Mouse (Mus musculus): ENCODE measurements at regions not wholly inside any gene's neighbourhood (a gene's known extent, or its start where the extent isn't known, plus 50 kb on each side); places are given as distances from the start of the nearest gene placed in this dataset.

DNA sequence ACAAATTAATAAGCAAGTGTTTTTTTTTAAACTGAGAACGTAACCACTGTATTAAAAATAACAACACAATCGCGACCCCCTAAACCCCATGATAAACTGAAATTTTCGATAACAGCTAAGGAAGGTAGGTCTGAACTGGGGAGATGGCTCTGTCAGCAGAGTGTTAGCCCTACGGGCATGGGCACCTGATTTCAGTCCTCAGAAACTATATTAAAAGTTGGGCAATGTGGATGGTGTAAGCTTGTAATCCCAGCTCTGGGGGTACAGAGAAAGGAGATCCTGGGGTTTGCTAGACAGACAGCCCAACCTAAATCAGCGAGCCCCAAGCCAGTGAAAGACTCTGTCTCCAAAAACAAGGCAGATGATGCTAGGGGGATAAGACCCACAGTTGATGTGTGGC, 242.1 kb downstream of the Efnb2 start:
- no peak overlapping the region for H3K4me3 ChIP-seq (ENCODE audit: insufficient read depth in 1 of 2, low read depth in 1 of 2, low read length in 2 of 2, poor library complexity in 1 of 2, severe bottlenecking in 1 of 2)
- no peak overlapping the region for H3K9ac ChIP-seq (ENCODE audit: insufficient read depth, low read depth, low read length, poor library complexity, severe bottlenecking)
- H3K9me3 ChIP-seq (ENCODE audit: control insufficient read depth, insufficient read depth, low read depth, low read length), result no peaks in the 10 kb centered on the region
- H3K4me1 ChIP-seq (ENCODE audit: control insufficient read depth in 2 of 2, insufficient read depth in 2 of 2, low read length in 2 of 2, poor library complexity in 1 of 2), result no peaks in the 10 kb centered on the region
- H3K36me3 ChIP-seq (ENCODE audit: control insufficient read depth, insufficient read depth, low read length, poor library complexity, severe bottlenecking), result no peaks in the 10 kb centered on the region
- no peak overlapping the region for H3K27ac ChIP-seq (ENCODE audit: insufficient read depth, low read depth, low read length, poor library complexity, severe bottlenecking)
- in situ Hi-C loops (cut with MboI; ENCODE audit: low sequenced_read_pairs in 2 of 2, unreplicated experiment in 2 of 2), result no loop called here
- TF ChIP-seq ZNF384 (IDR thresholded peaks at IDR 0.05; ENCODE audit: low read depth, low read length) (no peak), HCFC1 (IDR thresholded peaks at IDR 0.05; ENCODE audit: borderline replicate concordance, insufficient read depth, low read length) (no peak), ZC3H11A (IDR thresholded peaks at IDR 0.05; ENCODE audit: borderline replicate concordance, low read depth, low read length) (no peak), MAFK (IDR thresholded peaks at IDR 0.05; ENCODE audit: insufficient read depth, low read depth, low read length) (no peak), CHD2 (IDR thresholded peaks at IDR 0.05; ENCODE audit: low read depth, low read length) (no peak)
- no peak for DNase-seq (ENCODE audit: low read depth, low spot score)

DNA sequence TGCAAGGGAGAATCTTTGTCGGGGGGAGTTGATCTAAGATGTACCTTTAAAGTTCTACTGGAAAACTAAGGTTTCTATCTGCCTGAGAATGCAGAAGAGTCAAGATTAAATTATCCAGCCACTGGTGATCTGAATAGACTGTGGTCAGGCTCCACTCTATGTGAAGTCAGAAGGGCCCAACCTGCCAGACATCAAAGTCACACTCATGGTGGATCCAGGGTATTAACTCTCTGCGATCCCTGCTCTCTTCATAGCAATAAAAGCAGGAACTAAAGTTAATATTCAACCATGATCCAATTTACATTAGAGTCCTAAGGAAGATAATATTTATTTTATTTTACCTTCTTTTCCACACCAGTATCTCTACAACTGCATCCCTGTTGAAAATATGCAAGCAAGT, 242.5 kb downstream of the Efnb2 start:
- DNase-seq (ENCODE audit: low read depth, low spot score), result no peak
- Histone ChIP-seq H3K36me3 (ENCODE audit: control insufficient read depth, insufficient read depth, low read length, poor library complexity, severe bottlenecking) (no peaks in the 10 kb centered on the region), H3K4me1 (ENCODE audit: control insufficient read depth in 2 of 2, insufficient read depth in 2 of 2, low read length in 2 of 2, poor library complexity in 1 of 2) (no peaks in the 10 kb centered on the region), H3K9ac (ENCODE audit: insufficient read depth, low read depth, low read length, poor library complexity, severe bottlenecking) (no peak overlapping the region), H3K4me3 (ENCODE audit: insufficient read depth in 1 of 2, low read depth in 1 of 2, low read length in 2 of 2, poor library complexity in 1 of 2, severe bottlenecking in 1 of 2) (no peak overlapping the region), H3K27ac (ENCODE audit: insufficient read depth, low read depth, low read length, poor library complexity, severe bottlenecking) (no peak overlapping the region), H3K9me3 (ENCODE audit: control insufficient read depth, insufficient read depth, low read depth, low read length) (no peaks in the 10 kb centered on the region)
- in situ Hi-C loops (cut with MboI; ENCODE audit: low sequenced_read_pairs in 2 of 2, unreplicated experiment in 2 of 2), result no loop called here
- TF ChIP-seq MAFK (IDR thresholded peaks at IDR 0.05; ENCODE audit: insufficient read depth, low read depth, low read length) (no peak), HCFC1 (IDR thresholded peaks at IDR 0.05; ENCODE audit: borderline replicate concordance, insufficient read depth, low read length) (no peak), ZNF384 (IDR thresholded peaks at IDR 0.05; ENCODE audit: low read depth, low read length) (no peak), CHD2 (IDR thresholded peaks at IDR 0.05; ENCODE audit: low read depth, low read length) (no peak), ZC3H11A (IDR thresholded peaks at IDR 0.05; ENCODE audit: borderline replicate concordance, low read depth, low read length) (no peak)

DNA sequence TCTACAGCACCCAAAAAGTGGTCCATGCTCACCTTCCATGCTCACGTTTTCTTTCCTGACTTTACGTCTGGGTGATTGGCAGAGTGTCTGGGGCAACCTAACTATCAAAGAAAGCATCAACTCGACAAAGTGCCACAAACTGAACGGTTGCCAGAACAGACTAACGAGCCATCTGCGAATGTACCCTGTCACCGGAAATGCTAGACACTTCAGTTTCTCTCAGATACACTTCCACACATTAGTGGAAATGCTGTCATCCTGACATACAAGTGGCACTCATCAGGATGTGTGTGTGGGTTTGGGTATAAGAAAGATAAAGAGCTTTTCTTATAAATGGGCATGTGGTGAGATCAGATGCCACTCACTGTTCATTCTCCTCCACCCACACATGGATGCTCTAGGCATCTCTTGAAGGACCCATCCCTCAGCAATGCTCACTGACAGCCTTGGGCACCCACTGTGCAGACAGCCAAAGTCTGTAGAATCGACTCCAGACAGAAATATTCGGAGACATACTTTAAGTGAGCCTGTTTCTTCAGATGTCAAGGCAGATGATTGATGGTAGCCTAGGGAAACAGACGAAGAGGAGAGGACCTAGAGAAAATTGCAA, 244.8 kb downstream of the Efnb2 start:
- Histone ChIP-seq H3K4me3 (ENCODE audit: insufficient read depth in 1 of 2, low read depth in 1 of 2, low read length in 2 of 2, poor library complexity in 1 of 2, severe bottlenecking in 1 of 2) (no peak overlapping the region), H3K4me1 (ENCODE audit: control insufficient read depth in 2 of 2, insufficient read depth in 2 of 2, low read length in 2 of 2, poor library complexity in 1 of 2) (no peaks in the 10 kb centered on the region), H3K36me3 (ENCODE audit: control insufficient read depth, insufficient read depth, low read length, poor library complexity, severe bottlenecking) (no peaks in the 10 kb centered on the region), H3K27ac (ENCODE audit: insufficient read depth, low read depth, low read length, poor library complexity, severe bottlenecking) (no peak overlapping the region), H3K9ac (ENCODE audit: insufficient read depth, low read depth, low read length, poor library complexity, severe bottlenecking) (no peak overlapping the region), H3K9me3 (ENCODE audit: control insufficient read depth, insufficient read depth, low read depth, low read length) (no peaks in the 10 kb centered on the region)
- in situ Hi-C loops (cut with MboI; ENCODE audit: low sequenced_read_pairs in 2 of 2, unreplicated experiment in 2 of 2), result no loop called here
- TF ChIP-seq ZNF384 (IDR thresholded peaks at IDR 0.05; ENCODE audit: low read depth, low read length) (no peak), CHD2 (IDR thresholded peaks at IDR 0.05; ENCODE audit: low read depth, low read length) (no peak), MAFK (IDR thresholded peaks at IDR 0.05; ENCODE audit: insufficient read depth, low read depth, low read length) (no peak), ZC3H11A (IDR thresholded peaks at IDR 0.05; ENCODE audit: borderline replicate concordance, low read depth, low read length) (no peak), HCFC1 (IDR thresholded peaks at IDR 0.05; ENCODE audit: borderline replicate concordance, insufficient read depth, low read length) (no peak)
- no peak for DNase-seq (ENCODE audit: low read depth, low spot score)

DNA sequence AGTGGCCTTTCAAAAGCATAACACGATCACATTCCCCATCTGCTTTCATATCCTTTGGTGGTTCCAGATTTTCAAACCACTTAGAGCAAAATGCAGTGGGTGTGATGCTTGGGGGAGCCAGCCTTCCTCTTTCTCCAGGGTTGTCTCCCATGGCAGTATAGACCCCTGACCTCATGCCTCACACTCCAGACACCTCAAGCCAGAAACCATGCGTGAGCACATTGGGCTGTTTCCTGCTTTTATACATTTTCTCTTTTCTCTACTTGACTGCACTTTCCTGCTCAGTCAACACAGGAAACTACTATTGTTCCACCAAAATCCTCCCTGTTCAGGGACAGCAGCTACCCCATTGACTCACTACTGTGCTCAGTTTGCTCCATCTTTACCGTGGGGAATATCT, 253.7 kb downstream of the Efnb2 start:
- TF ChIP-seq ZC3H11A (IDR thresholded peaks at IDR 0.05; ENCODE audit: borderline replicate concordance, low read depth, low read length), result no peak
- no peak for TF ChIP-seq CHD2 (IDR thresholded peaks at IDR 0.05; ENCODE audit: low read depth, low read length)
- TF ChIP-seq ZNF384 (IDR thresholded peaks at IDR 0.05; ENCODE audit: low read depth, low read length), result no peak
- Histone ChIP-seq H3K36me3 (ENCODE audit: control insufficient read depth, insufficient read depth, low read length, poor library complexity, severe bottlenecking) (no peaks in the 10 kb centered on the region), H3K9ac (ENCODE audit: insufficient read depth, low read depth, low read length, poor library complexity, severe bottlenecking) (no peak overlapping the region), H3K9me3 (ENCODE audit: control insufficient read depth, insufficient read depth, low read depth, low read length) (no peaks in the 10 kb centered on the region), H3K27ac (ENCODE audit: insufficient read depth, low read depth, low read length, poor library complexity, severe bottlenecking) (no peak overlapping the region), H3K4me3 (ENCODE audit: insufficient read depth in 1 of 2, low read depth in 1 of 2, low read length in 2 of 2, poor library complexity in 1 of 2, severe bottlenecking in 1 of 2) (no peak overlapping the region), H3K4me1 (ENCODE audit: control insufficient read depth in 2 of 2, insufficient read depth in 2 of 2, low read length in 2 of 2, poor library complexity in 1 of 2) (no peaks in the 10 kb centered on the region)
- in situ Hi-C loops (cut with MboI; ENCODE audit: low sequenced_read_pairs in 2 of 2, unreplicated experiment in 2 of 2), result no loop called here
- DNase-seq (ENCODE audit: low read depth, low spot score), result no peak

DNA sequence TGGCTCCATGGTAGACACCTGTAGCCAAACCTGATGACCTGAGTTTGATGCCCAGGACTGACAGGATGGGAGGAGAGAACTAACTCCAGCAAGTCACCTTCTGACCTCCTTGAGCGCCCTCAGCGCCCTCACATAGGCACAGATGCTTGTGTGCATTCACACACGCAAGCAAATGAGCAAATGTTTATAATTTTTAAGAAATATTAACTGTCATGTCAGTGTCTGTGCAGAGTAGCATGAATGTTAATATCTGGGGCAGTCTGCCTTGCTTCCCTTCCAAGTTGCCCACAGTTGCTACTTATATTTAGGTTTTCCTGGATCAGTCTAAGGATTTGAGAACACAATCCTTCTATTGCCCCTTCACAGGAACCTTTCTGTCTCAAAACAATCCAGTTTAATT, 257.6 kb downstream of the Efnb2 start:
- Histone ChIP-seq H3K9me3 (ENCODE audit: control insufficient read depth, insufficient read depth, low read depth, low read length) (no peaks in the 10 kb centered on the region), H3K36me3 (ENCODE audit: control insufficient read depth, insufficient read depth, low read length, poor library complexity, severe bottlenecking) (no peaks in the 10 kb centered on the region), H3K27ac (ENCODE audit: insufficient read depth, low read depth, low read length, poor library complexity, severe bottlenecking) (no peak overlapping the region), H3K4me1 (ENCODE audit: control insufficient read depth in 2 of 2, insufficient read depth in 2 of 2, low read length in 2 of 2, poor library complexity in 1 of 2) (no peaks in the 10 kb centered on the region), H3K4me3 (ENCODE audit: insufficient read depth in 1 of 2, low read depth in 1 of 2, low read length in 2 of 2, poor library complexity in 1 of 2, severe bottlenecking in 1 of 2) (no peak overlapping the region), H3K9ac (ENCODE audit: insufficient read depth, low read depth, low read length, poor library complexity, severe bottlenecking) (no peak overlapping the region)
- in situ Hi-C loops (cut with MboI; ENCODE audit: low sequenced_read_pairs in 2 of 2, unreplicated experiment in 2 of 2), result no loop called here
- TF ChIP-seq ZNF384 (IDR thresholded peaks at IDR 0.05; ENCODE audit: low read depth, low read length) (no peak), CHD2 (IDR thresholded peaks at IDR 0.05; ENCODE audit: low read depth, low read length) (no peak), MAFK (IDR thresholded peaks at IDR 0.05; ENCODE audit: insufficient read depth, low read depth, low read length) (no peak), ZC3H11A (IDR thresholded peaks at IDR 0.05; ENCODE audit: borderline replicate concordance, low read depth, low read length) (no peak), HCFC1 (IDR thresholded peaks at IDR 0.05; ENCODE audit: borderline replicate concordance, insufficient read depth, low read length) (no peak)
- DNase-seq (ENCODE audit: low read depth, low spot score), result no peak

Data from ES-E14 (cell line).